Mouse (Mus musculus) neural tube, embryonic 13.5 days (tissue): ENCODE measurements around the gene Mamdc2. TPM values are rescaled to one million over a fixed set of nuclear protein-coding genes. Genes with fewer than 3 reads are reported as not detected.

Source experiments
- ATAC-seq: fragments of 200-750 bp; cut with Nextera tagmentation; 2 replicates; pipeline ENCODE4 v1.8.0; 2017; ENCODE audit warnings: low read depth, mild to moderate bottlenecking, moderate TSS enrichment, moderate library complexity
- H3K27ac ChIP-seq: fragments of 300-500 bp; sonication (generic); replicated peaks from 2 replicates; pipeline ENCODE4 v1.5.1; 2015; ENCODE audit warnings: moderate library complexity, mild to moderate bottlenecking, inconsistent platforms
- H3K27me3 ChIP-seq: fragments of 300-500 bp; sonication (generic); 2 replicates; pipeline ENCODE4 v1.6.1; 2015; ENCODE audit warnings: mild to moderate bottlenecking, inconsistent platforms
- H3K36me3 ChIP-seq: fragments of 300-500 bp; sonication (generic); 2 replicates; pipeline ENCODE4 v1.6.1; 2015; ENCODE audit warnings: mild to moderate bottlenecking, inconsistent platforms
- H3K4me1 ChIP-seq: fragments of 300-500 bp; sonication (generic); replicated peaks from 2 replicates; pipeline ENCODE4 v1.6.1; 2015; ENCODE audit warnings: inconsistent platforms
- H3K4me2 ChIP-seq: fragments of 300-500 bp; sonication (generic); 2 replicates; pipeline ENCODE4 v1.6.1; 2015; ENCODE audit warnings: inconsistent platforms, mild to moderate bottlenecking, moderate library complexity
- H3K4me3 ChIP-seq: fragments of 300-500 bp; sonication (generic); 2 replicates; pipeline ENCODE4 v1.5.1; 2015; ENCODE audit warnings: mild to moderate bottlenecking, inconsistent platforms
- H3K9ac ChIP-seq: fragments of 300-500 bp; sonication (generic); 2 replicates; pipeline ENCODE4 v1.6.1; 2015; ENCODE audit warnings: moderate library complexity, mild to moderate bottlenecking, inconsistent platforms
- H3K9me3 ChIP-seq: fragments of 300-500 bp; sonication (generic); 2 replicates; pipeline ENCODE4 v1.6.1; 2016; ENCODE audit warnings: inconsistent platforms
- WGBS: fragments of 180-500 bp; shearing (Covaris S2); methylation state at CpG from one replicate; pipeline ENCODE4 v1.1.7; 2015; 5-methylcytosine and 5-hydroxymethylcytosine counted together
- polyA plus RNA-seq: library from polyadenylated mRNA; unstranded; fragments of >200 nt; fragmentation: Nextera tagmentation; extraction: Ambion mirVana; gene quantifications from 2 replicates; pipeline ENCODE4 v1.2.1, GENCODE M21; 2015

Mamdc2 gene
- polyA plus RNA-seq, 1 experiment from 2014 or later, result 1.2 TPM

GRCm38 (mm10) chr19:23374941-23375656 lies 73.1 kb downstream of the Mamdc2 start:
- no peak overlapping the region for H3K9ac ChIP-seq
- ATAC-seq, result no peak
- no peak overlapping the region for H3K4me3 ChIP-seq
- no peaks in the 10 kb centered on the region for H3K36me3 ChIP-seq
- H3K27me3 ChIP-seq, result no peaks in the 10 kb centered on the region
- WGBS, result 93% methylated on average over 7 of the region's 7 CpGs
- H3K4me1 ChIP-seq, result peaks cover 16% of the 10 kb centered on the region
- H3K9me3 ChIP-seq, result no peaks in the 10 kb centered on the region
- no peak overlapping the region for H3K4me2 ChIP-seq
- H3K27ac ChIP-seq, result no peak overlapping the region

- Histone ChIP-seq H3K4me3 (no peak overlapping the region), H3K36me3 (no peaks in the 10 kb centered on the region), H3K4me1 (peaks cover 16% of the 10 kb centered on the region), H3K27ac (no peak overlapping the region), H3K27me3 (no peaks in the 10 kb centered on the region), H3K9ac (no peak overlapping the region), H3K9me3 (no peaks in the 10 kb centered on the region), H3K4me2 (no peak overlapping the region)
- ATAC-seq, result no peak
- WGBS, result 77% methylated on average over 9 of the region's 9 CpGs
Observed at GRCm38 (mm10) chr19:23373728-23374127, 74.5 kb downstream of the Mamdc2 start.

- Histone ChIP-seq H3K4me1 (peaks cover 16% of the 10 kb centered on the region), H3K27ac (no peak overlapping the region), H3K36me3 (no peaks in the 10 kb centered on the region), H3K4me2 (no peak overlapping the region), H3K4me3 (no peak overlapping the region), H3K9me3 (no peaks in the 10 kb centered on the region), H3K27me3 (no peaks in the 10 kb centered on the region), H3K9ac (no peak overlapping the region)
- ATAC-seq, result no peak
- WGBS, result 45% methylated on average over 8 of the region's 8 CpGs
Observed at GRCm38 (mm10) chr19:23373287-23373686, 75.0 kb downstream of the Mamdc2 start.

- no peaks in the 10 kb centered on the region for H3K36me3 ChIP-seq
- H3K9ac ChIP-seq, result no peak overlapping the region
- H3K9me3 ChIP-seq, result no peaks in the 10 kb centered on the region
- 0 out of 2 replicates have a peak, but pooled peaks cover 4% of the 10 kb centered on the region for H3K4me1 ChIP-seq
- H3K27ac ChIP-seq, result no peak overlapping the region
- H3K27me3 ChIP-seq, result no peaks in the 10 kb centered on the region
- H3K4me2 ChIP-seq, result no peak overlapping the region
- WGBS, result 91% methylated on average over 4 of the region's 4 CpGs
- ATAC-seq, result no peak
- no peak overlapping the region for H3K4me3 ChIP-seq
Observed at GRCm38 (mm10) chr19:23369275-23369674, 79.0 kb downstream of the Mamdc2 start.

- no peak overlapping the region for H3K9ac ChIP-seq
- no peaks in the 10 kb centered on the region for H3K4me1 ChIP-seq
- H3K4me3 ChIP-seq, result no peak overlapping the region
- no peak overlapping the region for H3K27ac ChIP-seq
- H3K27me3 ChIP-seq, result no peaks in the 10 kb centered on the region
- WGBS, result 86% methylated on average over 3 of the region's 3 CpGs
- H3K9me3 ChIP-seq, result no peaks in the 10 kb centered on the region
- ATAC-seq, result no peak
- H3K4me2 ChIP-seq, result no peak overlapping the region
- H3K36me3 ChIP-seq, result no peaks in the 10 kb centered on the region
Observed at GRCm38 (mm10) chr19:23362006-23362405, 86.2 kb downstream of the Mamdc2 start.

GRCm38 (mm10) chr19:23361124-23361523 lies 87.1 kb downstream of the Mamdc2 start:
- Histone ChIP-seq H3K36me3 (no peaks in the 10 kb centered on the region), H3K27ac (no peak overlapping the region), H3K9ac (no peak overlapping the region), H3K9me3 (no peaks in the 10 kb centered on the region), H3K27me3 (no peaks in the 10 kb centered on the region), H3K4me1 (no peaks in the 10 kb centered on the region), H3K4me3 (no peak overlapping the region), H3K4me2 (no peak overlapping the region)
- ATAC-seq, result no peak
- 66% methylated on average over 4 of the region's 4 CpGs for WGBS

GRCm38 (mm10) chr19:23360536-23360935 lies 87.7 kb downstream of the Mamdc2 start:
- Histone ChIP-seq H3K9ac (no peak overlapping the region), H3K36me3 (no peaks in the 10 kb centered on the region), H3K27ac (no peak overlapping the region), H3K4me1 (no peaks in the 10 kb centered on the region), H3K4me2 (no peak overlapping the region), H3K9me3 (no peaks in the 10 kb centered on the region), H3K4me3 (no peak overlapping the region), H3K27me3 (no peaks in the 10 kb centered on the region)
- 94% methylated on average over 4 of the region's 4 CpGs for WGBS
- ATAC-seq, result no peak

- 86% methylated on average over 5 of the region's 5 CpGs for WGBS
- H3K4me2 ChIP-seq, result no peak overlapping the region
- no peak overlapping the region for H3K4me3 ChIP-seq
- H3K4me1 ChIP-seq, result 0 out of 2 replicates have a peak, but pooled peaks cover 6% of the 10 kb centered on the region
- no peak overlapping the region for H3K27ac ChIP-seq
- H3K27me3 ChIP-seq, result no peaks in the 10 kb centered on the region
- no peak for ATAC-seq
- H3K36me3 ChIP-seq, result no peaks in the 10 kb centered on the region
- H3K9ac ChIP-seq, result no peak overlapping the region
- H3K9me3 ChIP-seq, result no peaks in the 10 kb centered on the region
Observed at GRCm38 (mm10) chr19:23357253-23357652, 91.0 kb downstream of the Mamdc2 start.

GRCm38 (mm10) chr19:23354738-23355137 lies 93.5 kb downstream of the Mamdc2 start:
- no peak for ATAC-seq
- no peaks in the 10 kb centered on the region for H3K9me3 ChIP-seq
- WGBS, result 88% methylated on average over 6 of the region's 6 CpGs
- H3K27me3 ChIP-seq, result no peaks in the 10 kb centered on the region
- no peak overlapping the region for H3K27ac ChIP-seq
- no peak overlapping the region for H3K4me2 ChIP-seq
- no peak overlapping the region for H3K9ac ChIP-seq
- H3K36me3 ChIP-seq, result no peaks in the 10 kb centered on the region
- no peak overlapping the region for H3K4me3 ChIP-seq
- 0 out of 2 replicates have a peak, but pooled peaks cover 6% of the 10 kb centered on the region for H3K4me1 ChIP-seq

GRCm38 (mm10) chr19:23353881-23354401 lies 94.3 kb downstream of the Mamdc2 start:
- H3K4me1 ChIP-seq, result 0 out of 2 replicates have a peak, but pooled peaks cover 6% of the 10 kb centered on the region
- no peak overlapping the region for H3K27ac ChIP-seq
- ATAC-seq, result no peak
- no peak overlapping the region for H3K4me3 ChIP-seq
- 75% methylated on average over 9 of the region's 9 CpGs for whole genome bisulfite sequencing
- H3K4me2 ChIP-seq, result no peak overlapping the region
- H3K9me3 ChIP-seq, result no peaks in the 10 kb centered on the region
- H3K9ac ChIP-seq, result no peak overlapping the region
- no peaks in the 10 kb centered on the region for H3K36me3 ChIP-seq
- H3K27me3 ChIP-seq, result no peaks in the 10 kb centered on the region

- no peaks in the 10 kb centered on the region for H3K27me3 ChIP-seq
- H3K9ac ChIP-seq, result no peak overlapping the region
- 0 out of 2 replicates have a peak, but pooled peaks cover 6% of the 10 kb centered on the region for H3K4me1 ChIP-seq
- no peak overlapping the region for H3K4me3 ChIP-seq
- H3K27ac ChIP-seq, result no peak overlapping the region
- 82% methylated on average over 8 of the region's 8 CpGs for WGBS
- ATAC-seq, result no peak
- H3K36me3 ChIP-seq, result no peaks in the 10 kb centered on the region
- no peaks in the 10 kb centered on the region for H3K9me3 ChIP-seq
- H3K4me2 ChIP-seq, result no peak overlapping the region
Observed at GRCm38 (mm10) chr19:23353161-23353560, 95.1 kb downstream of the Mamdc2 start.

GRCm38 (mm10) chr19:23351808-23352491 lies 96.3 kb downstream of the Mamdc2 start:
- ATAC-seq, result no peak
- H3K9me3 ChIP-seq, result no peaks in the 10 kb centered on the region
- no peak overlapping the region for H3K4me2 ChIP-seq
- no peaks in the 10 kb centered on the region for H3K36me3 ChIP-seq
- no peak overlapping the region for H3K27ac ChIP-seq
- WGBS, result 92% methylated on average over 13 of the region's 13 CpGs
- H3K27me3 ChIP-seq, result no peaks in the 10 kb centered on the region
- H3K9ac ChIP-seq, result no peak overlapping the region
- H3K4me3 ChIP-seq, result no peak overlapping the region
- 0 out of 2 replicates have a peak, but pooled peaks cover 6% of the 10 kb centered on the region for H3K4me1 ChIP-seq
